Mouse (Mus musculus) spleen, postnatal 10 days (tissue): ENCODE measurements at regions not wholly inside any gene's neighbourhood (a gene's known extent, or its start where the extent isn't known, plus 50 kb on each side); places are given as distances from the start of the nearest gene placed in this dataset.

Experiments used
- DNase-seq, 2 experiments: peaks; one replicate each; pipeline ENCODE4 v3.0.0; 2021 to 2022; ENCODE audit warnings: low spot score in 2 of 2

- DNase-seq = no peak
Observed at GRCm38 (mm10) chr2:47750997-47751623, 1062.8 kb upstream of the Acvr2a start.

- no peak for DNase-seq
Observed at GRCm38 (mm10) chr2:47755716-47756115, 1058.2 kb upstream of the Acvr2a start.

- DNase-seq = no peak
Observed at GRCm38 (mm10) chr2:47756248-47756647, 1057.7 kb upstream of the Acvr2a start.

- no peak for DNase-seq
Observed at GRCm38 (mm10) chr2:47775766-47776165, 1038.1 kb upstream of the Acvr2a start.

- DNase-seq = no peak
Observed at GRCm38 (mm10) chr2:47776965-47777364, 1036.9 kb upstream of the Acvr2a start.

- DNase-seq = peak in 1 of 2 experiments; percentile 24
Observed at GRCm38 (mm10) chr2:47785848-47786247, 1028.1 kb upstream of the Acvr2a start.

- no peak for DNase-seq
Observed at GRCm38 (mm10) chr2:47822746-47823271, 991.1 kb upstream of the Acvr2a start.

GRCm38 (mm10) chr2:47832493-47832892, 981.4 kb upstream of the Acvr2a start:
- no peak for DNase-seq

- DNase-seq = no peak
Observed at GRCm38 (mm10) chr2:47833517-47833916, 980.4 kb upstream of the Acvr2a start.

- DNase-seq = no peak
Observed at GRCm38 (mm10) chr2:47834055-47834799, 979.7 kb upstream of the Acvr2a start.

- DNase-seq = no peak
Observed at GRCm38 (mm10) chr2:47857229-47857628, 956.7 kb upstream of the Acvr2a start.

GRCm38 (mm10) chr2:47862446-47862845, 951.5 kb upstream of the Acvr2a start:
- DNase-seq = no peak

- DNase-seq = no peak
Observed at GRCm38 (mm10) chr2:47878002-47878401, 935.9 kb upstream of the Acvr2a start.

- no peak for DNase-seq
Observed at GRCm38 (mm10) chr2:47879071-47879470, 934.8 kb upstream of the Acvr2a start.

GRCm38 (mm10) chr2:47879796-47880195, 934.1 kb upstream of the Acvr2a start:
- no peak for DNase-seq

GRCm38 (mm10) chr2:47888166-47888565, 925.7 kb upstream of the Acvr2a start:
- no peak for DNase-seq

- DNase-seq = no peak
Observed at GRCm38 (mm10) chr2:47891366-47891765, 922.5 kb upstream of the Acvr2a start.

- no peak for DNase-seq
Observed at GRCm38 (mm10) chr2:47892879-47893278, 921.0 kb upstream of the Acvr2a start.

GRCm38 (mm10) chr2:47894806-47895205, 919.1 kb upstream of the Acvr2a start:
- DNase-seq = no peak

- DNase-seq = no peak
Observed at GRCm38 (mm10) chr2:47914270-47914669, 899.6 kb upstream of the Acvr2a start.

- no peak for DNase-seq
Observed at GRCm38 (mm10) chr2:47914986-47915485, 898.9 kb upstream of the Acvr2a start.

- no peak for DNase-seq
Observed at GRCm38 (mm10) chr2:47922965-47923364, 890.9 kb upstream of the Acvr2a start.

GRCm38 (mm10) chr2:47926620-47927019, 887.3 kb upstream of the Acvr2a start:
- no peak for DNase-seq
